Mouse (Mus musculus) MEL (cell line): ENCODE data around the gene Zfp777.

ENCODE experiments used
- CHD1 ChIP-seq: IDR thresholded peaks from 2 replicates; pipeline ENCODE4 v1.6.1; 2012; ENCODE audit warnings: low read depth, mild to moderate bottlenecking, inconsistent platforms, low read length, improper control_type of control experiment
- CTCF ChIP-seq, 3 experiments: IDR thresholded peaks in 2 of 3; conservative IDR thresholded peaks in 1 of 3; 2 replicates each; pipeline ENCODE4 v1.5.1; 2011 to 2012; ENCODE audit warnings: low read length in 3 of 3, low read depth in 2 of 3, mild to moderate bottlenecking in 2 of 3, improper control_type of control experiment in 1 of 3, inconsistent platforms in 1 of 3, mixed read lengths in 1 of 3, moderate library complexity in 1 of 3; ENCODE audit not compliant: control insufficient read depth in 1 of 3, insufficient read depth in 1 of 3, poor library complexity in 1 of 3, severe bottlenecking in 1 of 3
- EP300 ChIP-seq, 2 experiments: IDR thresholded peaks; 2 replicates each; pipeline ENCODE4 v1.6.1; 2011; ENCODE audit warnings: improper control_type of control experiment in 2 of 2, low read length in 2 of 2, low read depth in 1 of 2, mild to moderate bottlenecking in 1 of 2
- GATA1 ChIP-seq: IDR thresholded peaks from 2 replicates; pipeline ENCODE4 v1.6.1; 2011; ENCODE audit warnings: low read depth, low read length, improper control_type of control experiment
- HCFC1 ChIP-seq: IDR thresholded peaks from 2 replicates; pipeline ENCODE4 v1.6.1; 2012; ENCODE audit warnings: low read depth, mild to moderate bottlenecking, inconsistent platforms, low read length, improper control_type of control experiment, moderate library complexity
- NELFE ChIP-seq: IDR thresholded peaks from 2 replicates; pipeline ENCODE4 v1.6.1; 2011; ENCODE audit warnings: low read depth, low read length, improper control_type of control experiment
- POLR2A ChIP-seq, 2 experiments: IDR thresholded peaks; 2 replicates each; pipeline ENCODE4 v1.6.1; 2011 to 2012; ENCODE audit warnings: low read length in 2 of 2, mild to moderate bottlenecking in 2 of 2, control low read depth in 1 of 2, improper control_type of control experiment in 1 of 2, low read depth in 1 of 2, moderate library complexity in 1 of 2; ENCODE audit not compliant: control insufficient read depth in 1 of 2, insufficient read depth in 1 of 2, poor library complexity in 1 of 2
- POLR2AphosphoS2 ChIP-seq: IDR thresholded peaks from 2 replicates; pipeline ENCODE4 v1.6.1; 2011; ENCODE audit warnings: low read length, improper control_type of control experiment
- TAL1 ChIP-seq: IDR thresholded peaks from 2 replicates; pipeline ENCODE4 v1.6.1; 2012; ENCODE audit warnings: mild to moderate bottlenecking, inconsistent platforms, low read length, moderate library complexity, mixed read lengths
- TCF12 ChIP-seq: IDR thresholded peaks from 2 replicates; pipeline ENCODE4 v1.6.1; 2014; ENCODE audit warnings: low read depth, mild to moderate bottlenecking, inconsistent platforms, low read length, improper control_type of control experiment, moderate library complexity
- ZC3H11A ChIP-seq: IDR thresholded peaks from 2 replicates; pipeline ENCODE4 v1.6.1; 2012; ENCODE audit warnings: low read depth, mild to moderate bottlenecking, inconsistent platforms, low read length, improper control_type of control experiment

- TF ChIP-seq GATA1 = no peak
- TF ChIP-seq EP300 (IDR thresholded peaks at IDR 0.05; ENCODE audit: low read depth in 1 of 2, low read length in 2 of 2) = no peak
- peak in 2 of 3 experiments; percentile 72 to 79; a peak in 4 of 6 replicates for TF ChIP-seq CTCF (IDR thresholded peaks at IDR 0.05 in 2 of 3, conservative IDR thresholded peaks at IDR 0.05 in 1 of 3; ENCODE audit: control insufficient read depth in 1 of 3, insufficient read depth in 1 of 3, low read depth in 2 of 3, low read length in 3 of 3, poor library complexity in 1 of 3, severe bottlenecking in 1 of 3)
- no peak for TF ChIP-seq TCF12
- TF ChIP-seq POLR2A (IDR thresholded peaks at IDR 0.05; ENCODE audit: control insufficient read depth in 1 of 2, insufficient read depth in 1 of 2, low read depth in 1 of 2, low read length in 2 of 2, poor library complexity in 1 of 2) = no peak
- no peak for TF ChIP-seq POLR2AphosphoS2
- TF ChIP-seq TAL1 = no peak
- TF ChIP-seq NELFE = no peak
- no peak for TF ChIP-seq CHD1
- TF ChIP-seq HCFC1 = peak; percentile 46; the same call in 1 of the 2 replicates
- no peak for TF ChIP-seq ZC3H11A
Observed at GRCm38 (mm10) chr6:47978897-47979368, 69.8 kb downstream of the Zfp777 start.
